Mouse (Mus musculus) layer of hippocampus, adult 2 months (tissue): ENCODE measurements around the gene Rae1. TPM values are rescaled to one million over a fixed set of nuclear protein-coding genes. Genes with fewer than 3 reads are reported as not detected.

Source experiments
- DNase-seq, 2 experiments: peaks; one replicate each; pipeline ENCODE4 v3.0.0; 2022; ENCODE audit warnings: low spot score in 2 of 2
- H3K27ac ChIP-seq: fragments of 200-600 bp; 2 replicates; pipeline ENCODE4 v1.8.1; 2022
- H3K4me3 ChIP-seq: fragments of 200-600 bp; 2 replicates; pipeline ENCODE4 v1.8.1; 2022; ENCODE audit warnings: mild to moderate bottlenecking
- CTCF ChIP-seq: fragments of 200-600 bp; conservative IDR thresholded peaks from 2 replicates; pipeline ENCODE4 v1.8.1; 2022; ENCODE audit warnings: antibody characterized with exemption, mild to moderate bottlenecking, moderate library complexity
- total RNA-seq, 2 experiments: library from RNA; stranded (reverse); gene quantifications; 2 replicates each; pipeline ENCODE4 v1.2.3; 2021

Gene Rae1
- total RNA-seq, 2 experiments from 2014 or later, result 76.7 to 90.6 TPM

- no peak overlapping the region for H3K27ac ChIP-seq
- DNase-seq, result no peak
- TF ChIP-seq CTCF, result no peak
- H3K4me3 ChIP-seq, result no peak overlapping the region
These were observed 37.4 kb downstream of the Rae1 start for GRCm38 (mm10) chr2:173037347-173037746.

DNA sequence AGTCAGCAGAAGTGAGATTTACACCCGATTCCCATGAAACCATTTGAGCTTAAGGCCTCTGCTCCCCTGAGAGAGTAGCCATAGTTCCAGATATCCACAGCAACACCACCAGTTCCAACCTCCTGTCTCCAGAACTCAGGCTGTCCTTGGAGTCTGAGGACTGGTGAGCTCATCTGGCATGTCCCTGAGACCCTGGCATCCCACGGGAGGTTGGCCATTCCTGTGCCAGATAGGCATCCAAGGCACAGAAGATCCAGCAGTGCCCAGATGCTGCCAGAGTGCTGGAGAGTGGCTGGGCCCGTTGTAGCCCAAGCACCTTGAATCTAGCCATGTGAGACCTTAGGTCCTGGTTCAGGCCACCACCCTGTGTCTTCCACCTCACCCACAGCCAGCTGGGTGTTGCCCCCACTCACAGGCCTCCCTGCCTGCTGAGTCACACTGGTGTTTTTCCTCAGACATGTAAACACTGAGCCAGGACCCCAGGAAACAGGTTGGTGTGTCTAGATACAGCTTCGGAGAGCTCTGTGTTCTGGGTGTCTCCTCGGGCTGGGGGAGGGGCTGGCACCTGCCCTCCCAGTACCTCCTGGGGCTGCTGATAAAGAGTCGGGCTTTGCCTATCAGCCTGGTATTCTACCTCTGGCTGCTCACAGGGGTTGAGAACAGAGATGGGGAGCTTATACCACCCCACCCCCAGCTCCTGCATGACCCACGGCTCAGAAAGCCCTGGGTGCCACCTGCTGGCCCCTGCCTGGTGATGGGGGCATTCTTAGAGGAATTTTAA lies 38.1 kb downstream of the Rae1 start:
- no peak for DNase-seq
- no peak overlapping the region for H3K27ac ChIP-seq
- no peak for TF ChIP-seq CTCF
- H3K4me3 ChIP-seq, result no peak overlapping the region

DNA sequence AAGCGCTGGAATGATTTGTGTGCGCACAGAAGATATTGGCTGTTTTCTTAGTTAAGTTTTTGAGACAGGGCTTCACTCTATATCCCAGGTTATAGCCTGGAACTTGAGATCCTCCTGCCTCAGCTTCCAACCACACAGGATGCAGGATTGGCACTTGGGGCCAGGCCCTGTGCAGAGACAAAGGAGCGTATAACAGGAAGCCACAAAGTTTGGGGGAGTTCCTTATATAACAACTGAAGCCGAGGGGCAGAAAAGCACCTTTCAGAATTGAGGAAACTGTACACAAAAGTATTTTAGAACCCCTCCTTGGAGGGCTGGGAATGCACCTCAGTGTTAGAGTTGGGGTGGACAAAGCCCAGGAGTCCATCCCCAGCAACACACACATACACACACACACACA lies 39.1 kb downstream of the Rae1 start:
- no peak for TF ChIP-seq CTCF
- no peak for DNase-seq
- Histone ChIP-seq H3K4me3 (no peak overlapping the region), H3K27ac (no peak overlapping the region)

GRCm38 (mm10) chr2:173040803-173041202 lies 40.9 kb downstream of the Rae1 start:
- no peak for TF ChIP-seq CTCF
- Histone ChIP-seq H3K4me3 (no peak overlapping the region), H3K27ac (no peak overlapping the region)
- no peak for DNase-seq

DNA sequence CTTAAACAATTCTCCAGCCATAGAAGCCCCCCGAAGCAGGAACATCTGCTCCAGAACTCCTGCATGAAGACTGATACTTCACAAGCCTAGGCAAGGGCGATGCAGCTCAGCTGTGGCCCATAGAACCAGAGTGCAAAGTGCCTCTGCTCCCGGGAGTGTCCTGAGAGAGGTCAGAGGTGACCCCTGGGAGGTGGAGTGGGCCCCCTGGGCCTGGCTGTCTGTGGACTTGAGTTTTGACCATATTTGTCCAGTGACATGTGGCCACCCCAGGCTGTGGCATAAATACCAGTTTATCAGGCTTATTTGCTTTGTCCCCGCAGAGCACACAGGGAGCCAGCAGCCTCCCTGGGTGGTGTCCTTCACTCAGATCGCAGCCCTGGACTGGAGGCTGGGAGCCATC lies 41.3 kb downstream of the Rae1 start:
- H3K27ac ChIP-seq, result no peak overlapping the region
- no peak for DNase-seq
- H3K4me3 ChIP-seq, result no peak overlapping the region
- TF ChIP-seq CTCF, result no peak

DNA sequence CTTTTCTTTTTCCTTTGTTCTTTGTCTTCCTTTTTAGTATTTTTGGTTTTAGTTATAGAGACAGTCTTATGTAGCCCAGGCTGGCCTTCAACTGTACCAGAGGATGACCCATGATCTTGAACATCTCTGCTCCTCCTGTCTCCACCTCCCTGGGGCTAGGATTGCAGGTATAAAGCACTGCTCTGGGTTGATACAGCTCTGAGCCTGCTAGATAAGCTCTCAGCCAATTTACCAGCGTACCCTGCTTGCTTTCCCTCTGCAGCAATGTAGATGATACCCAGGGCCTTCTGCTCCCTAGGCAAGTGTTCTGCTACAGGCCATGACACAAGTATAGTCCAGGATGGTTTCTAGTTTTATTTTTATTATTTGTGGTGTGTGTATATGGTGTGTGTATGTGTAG lies 42.0 kb downstream of the Rae1 start:
- DNase-seq, result no peak
- TF ChIP-seq CTCF, result no peak
- no peak overlapping the region for H3K4me3 ChIP-seq
- H3K27ac ChIP-seq, result no peak overlapping the region

DNA sequence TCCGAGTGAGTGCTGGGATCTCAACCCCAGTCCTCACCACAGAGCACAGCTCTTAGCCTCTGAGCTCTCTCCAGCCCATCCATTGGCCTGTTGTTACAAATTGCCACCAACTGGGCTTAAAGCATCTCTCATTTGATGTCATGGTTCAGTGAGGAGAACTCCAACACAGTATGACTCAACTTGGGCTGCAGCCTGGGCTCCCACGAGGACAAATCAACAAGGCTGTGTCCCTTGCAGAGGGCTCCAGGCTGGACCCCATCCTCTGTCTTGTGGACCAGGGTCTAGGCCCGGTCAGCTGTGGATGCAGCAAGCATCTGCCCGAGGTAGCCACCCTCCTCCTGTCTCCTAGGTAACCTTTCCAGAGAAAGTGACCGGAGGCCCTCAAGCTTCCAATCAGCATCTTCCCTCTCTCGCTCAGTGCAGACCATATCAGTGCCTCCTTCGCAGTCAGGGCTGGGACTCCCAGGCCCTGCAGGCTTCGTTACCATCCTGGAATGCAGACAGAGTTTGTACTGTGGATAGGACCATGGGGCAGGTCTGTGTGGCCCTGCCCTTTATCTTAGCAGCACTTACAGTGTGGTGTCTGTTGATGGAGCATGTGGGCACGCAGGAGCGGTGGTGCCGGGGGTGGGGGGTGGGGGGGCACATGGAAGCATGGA lies 42.7 kb downstream of the Rae1 start:
- no peak for DNase-seq
- no peak overlapping the region for H3K4me3 ChIP-seq
- no peak for TF ChIP-seq CTCF
- H3K27ac ChIP-seq, result no peak overlapping the region

GRCm38 (mm10) chr2:173044198-173044970 lies 44.5 kb downstream of the Rae1 start:
- DNase-seq, result no peak
- H3K27ac ChIP-seq, result no peak overlapping the region
- H3K4me3 ChIP-seq, result no peak overlapping the region
- TF ChIP-seq CTCF, result no peak

DNA sequence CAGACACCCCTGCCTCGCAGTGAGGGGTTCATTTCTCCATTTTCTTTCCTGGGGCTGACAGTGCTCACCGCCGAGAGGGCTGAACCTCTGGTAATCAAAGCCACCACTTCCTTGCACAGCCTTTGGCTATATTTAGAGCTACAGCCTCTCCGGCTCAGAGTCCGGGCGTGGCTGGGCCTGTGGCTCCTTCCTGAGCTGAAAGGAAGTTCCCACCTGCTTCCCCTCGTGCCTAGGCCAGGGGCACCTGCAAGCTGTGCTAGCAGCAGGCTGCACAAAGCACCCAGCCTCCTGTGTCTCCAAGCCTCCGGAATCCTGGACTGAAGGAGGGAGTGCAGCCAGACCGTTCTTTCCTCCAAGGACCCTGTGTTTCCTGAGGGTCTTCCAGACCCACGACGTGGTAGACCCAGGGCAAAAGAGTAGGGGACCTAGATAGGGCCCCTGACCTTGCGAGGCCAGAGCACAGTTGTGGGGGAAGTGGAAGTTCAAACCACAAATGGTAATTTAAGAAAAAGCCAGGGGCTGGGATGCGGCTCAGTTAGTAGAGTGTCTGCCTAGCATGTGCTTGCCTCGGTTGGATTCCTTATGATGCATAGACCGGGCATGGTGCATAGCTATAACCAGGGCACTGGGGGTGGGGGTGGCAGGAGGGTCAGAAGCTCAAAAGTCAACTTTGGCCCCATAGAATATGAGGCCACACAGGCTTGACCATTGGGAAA lies 46.8 kb downstream of the Rae1 start:
- Histone ChIP-seq H3K27ac (no peak overlapping the region), H3K4me3 (no peak overlapping the region)
- DNase-seq, result no peak
- no peak for TF ChIP-seq CTCF

GRCm38 (mm10) chr2:173047471-173047870 lies 47.6 kb downstream of the Rae1 start:
- Histone ChIP-seq H3K27ac (no peak overlapping the region), H3K4me3 (no peak overlapping the region)
- no peak for TF ChIP-seq CTCF
- no peak for DNase-seq

GRCm38 (mm10) chr2:173048041-173048745 lies 48.3 kb downstream of the Rae1 start:
- TF ChIP-seq CTCF, result no peak
- Histone ChIP-seq H3K4me3 (no peak overlapping the region), H3K27ac (no peak overlapping the region)
- DNase-seq, result no peak

- no peak overlapping the region for H3K27ac ChIP-seq
- H3K4me3 ChIP-seq, result no peak overlapping the region
- no peak for DNase-seq
- no peak for TF ChIP-seq CTCF
These were observed 49.3 kb downstream of the Rae1 start for GRCm38 (mm10) chr2:173049231-173049630.
